Mouse (Mus musculus): Measurements from ENCODE around the gene Nup133.
"Not testable (repeated sequence)": the region's sequence is repeated elsewhere in the genome, so short reads cannot be mapped to it uniquely, and the experiment has no call there.

Gene Nup133

GRCm38 (mm10) chr8:123948942-123949685, at the start of gene Nup133:
Gene Nup133, minus strand, starts transcription at chr8:123949265.
- peak; percentile 99 for DNase-seq (ENCODE audit: low spot score in 2 of 2)

GRCm38 (mm10) chr8:123993997-123994396, 44.9 kb upstream of the Nup133 start:
- DNase-seq (ENCODE audit: low spot score in 2 of 2): no peak

GRCm38 (mm10) chr8:123993597-123993996, 44.5 kb upstream of the Nup133 start:
- DNase-seq (ENCODE audit: low spot score in 2 of 2): no peak

GRCm38 (mm10) chr8:123992587-123992986, 43.5 kb upstream of the Nup133 start:
- no peak for DNase-seq (ENCODE audit: low spot score in 2 of 2)

GRCm38 (mm10) chr8:123990277-123991049, 41.4 kb upstream of the Nup133 start:
- DNase-seq (ENCODE audit: low spot score in 2 of 2): no peak

GRCm38 (mm10) chr8:123989128-123989527, 40.1 kb upstream of the Nup133 start:
- DNase-seq (ENCODE audit: low spot score in 2 of 2): no peak

- no peak for DNase-seq (ENCODE audit: low spot score in 2 of 2)
Measured at GRCm38 (mm10) chr8:123988605-123989038, 39.6 kb upstream of the Nup133 start.

GRCm38 (mm10) chr8:123982826-123983400, 33.8 kb upstream of the Nup133 start, which contains the start of gene Abcb10:
Gene Abcb10, minus strand, starts transcription at chr8:123983122.
- DNase-seq (ENCODE audit: low spot score in 2 of 2): peak; percentile 83 to 87

GRCm38 (mm10) chr8:123982291-123982793, 33.3 kb upstream of the Nup133 start:
- DNase-seq (ENCODE audit: low spot score in 2 of 2): peak in 1 of 2 experiments; percentile 9

GRCm38 (mm10) chr8:123981674-123982073, 32.6 kb upstream of the Nup133 start:
- DNase-seq (ENCODE audit: low spot score in 2 of 2): no peak

- no peak for DNase-seq (ENCODE audit: low spot score in 2 of 2)
Measured at GRCm38 (mm10) chr8:123980239-123980638, 31.2 kb upstream of the Nup133 start.

- no peak for DNase-seq (ENCODE audit: low spot score in 2 of 2)
Measured at GRCm38 (mm10) chr8:123978926-123979325, 29.9 kb upstream of the Nup133 start.

GRCm38 (mm10) chr8:123978166-123978838, 29.2 kb upstream of the Nup133 start:
- no peak for DNase-seq (ENCODE audit: low spot score in 2 of 2)

GRCm38 (mm10) chr8:123977499-123977898, 28.4 kb upstream of the Nup133 start:
- DNase-seq (ENCODE audit: low spot score in 2 of 2): no peak

- DNase-seq (ENCODE audit: low spot score in 2 of 2): no peak
Measured at GRCm38 (mm10) chr8:123973495-123973894, 24.4 kb upstream of the Nup133 start.

GRCm38 (mm10) chr8:123966896-123967295, 17.8 kb upstream of the Nup133 start:
- DNase-seq (ENCODE audit: low spot score in 2 of 2): no peak

- no peak for DNase-seq (ENCODE audit: low spot score in 2 of 2)
Measured at GRCm38 (mm10) chr8:123961371-123961770, 12.3 kb upstream of the Nup133 start.

GRCm38 (mm10) chr8:123960556-123960955, 11.5 kb upstream of the Nup133 start:
- not testable (repeated sequence) for DNase-seq (ENCODE audit: low spot score in 2 of 2)

GRCm38 (mm10) chr8:123960056-123960455, 11.0 kb upstream of the Nup133 start:
- no peak for DNase-seq (ENCODE audit: low spot score in 2 of 2)

- no peak for DNase-seq (ENCODE audit: low spot score in 2 of 2)
Measured at GRCm38 (mm10) chr8:123959473-123959872, 10.4 kb upstream of the Nup133 start.

- DNase-seq (ENCODE audit: low spot score in 2 of 2): no peak
Measured at GRCm38 (mm10) chr8:123958130-123958529, 9.1 kb upstream of the Nup133 start.

- DNase-seq (ENCODE audit: low spot score in 2 of 2): peak in 1 of 2 experiments; percentile 34
Measured at GRCm38 (mm10) chr8:123954246-123954645, 5.2 kb upstream of the Nup133 start.

Measured in natural killer cell, adult 2 months (primary cell).